Mouse (Mus musculus) embryo, embryonic 11.5 days (tissue): ENCODE data around the gene Pofut1.
A peak's percentile ranks its signal among the peaks of the same experiment; 100 is the strongest.

Source experiments
- DNase-seq: peaks from one replicate; pipeline ENCODE4 v3.0.0-alpha.2; 2012; ENCODE audit warnings: low read depth, low spot score

The Pofut1 gene

GRCm38 (mm10) chr2:153241250-153242014 lies at the start of gene Pofut1, which contains the start of gene Plagl2:
Gene Pofut1 (plus strand): TSS chr2:153241533.
Gene Plagl2 (minus strand): TSS chr2:153241426.
- DNase-seq, result peak; percentile 79

- no peak for DNase-seq
Measured at GRCm38 (mm10) chr2:153194255-153194654, 47.1 kb upstream of the Pofut1 start.

GRCm38 (mm10) chr2:153198485-153198884 lies 42.8 kb upstream of the Pofut1 start:
- DNase-seq, result no peak

DNA sequence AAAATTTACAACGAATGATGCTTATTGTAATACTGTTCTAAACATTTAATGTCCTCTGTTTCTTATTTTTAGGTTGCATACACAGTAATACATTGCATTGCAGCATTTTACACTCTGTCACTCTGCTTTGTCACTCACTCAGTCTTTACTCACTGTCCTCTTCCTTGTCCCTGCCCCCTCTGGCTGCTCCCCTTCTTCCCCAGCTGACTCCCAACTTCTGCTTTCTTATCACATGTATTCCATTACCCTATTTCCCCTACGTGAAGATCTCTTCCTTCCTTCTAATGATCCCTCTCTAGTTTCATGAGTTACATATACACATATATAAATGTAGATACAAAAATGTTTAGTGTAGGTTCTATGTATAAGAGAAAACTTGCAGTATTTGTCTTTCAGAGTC lies 42.2 kb upstream of the Pofut1 start:
- DNase-seq, result no peak

DNA sequence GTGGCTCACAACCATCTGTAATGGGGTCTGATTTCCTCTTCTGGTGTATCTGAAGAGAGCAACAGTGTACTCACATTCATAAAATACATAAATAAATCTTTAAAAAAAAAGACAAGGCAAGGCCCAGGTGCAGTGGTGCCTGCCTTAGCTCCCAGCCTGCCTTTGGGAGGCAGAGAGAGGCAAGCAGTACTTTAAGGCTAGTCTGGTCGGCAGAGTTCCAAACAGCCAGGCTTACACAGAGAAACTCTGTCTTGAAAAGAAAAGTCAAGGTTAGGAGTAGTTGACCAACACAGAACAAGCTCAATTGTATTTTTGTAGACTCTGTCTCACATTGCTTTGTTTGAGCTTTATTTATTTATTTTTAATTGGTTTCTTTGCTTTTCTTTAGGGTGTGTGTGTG lies 38.6 kb upstream of the Pofut1 start:
- no peak for DNase-seq

- no peak for DNase-seq
Measured at GRCm38 (mm10) chr2:153208149-153208548, 33.2 kb upstream of the Pofut1 start.

DNA sequence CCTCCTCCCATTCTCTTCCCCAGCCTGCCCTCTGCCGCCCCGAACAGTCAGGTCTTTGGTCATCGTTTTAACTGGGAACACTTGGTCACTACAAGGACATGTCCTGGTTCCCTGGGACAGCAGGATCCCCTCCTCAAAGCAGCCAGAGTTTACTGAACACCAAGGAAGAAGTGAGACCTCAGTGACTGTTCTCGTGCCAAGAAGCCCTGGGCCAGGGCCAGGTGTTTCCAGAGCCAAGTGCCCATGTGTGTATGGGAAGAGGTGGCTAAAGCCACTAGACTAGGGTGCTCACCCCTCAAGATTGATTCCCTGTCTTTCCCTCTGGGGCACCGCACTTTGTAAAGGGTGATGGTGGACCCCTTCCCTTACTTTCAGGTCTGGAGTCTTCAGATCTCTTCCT lies 32.0 kb upstream of the Pofut1 start:
- DNase-seq, result no peak

DNA sequence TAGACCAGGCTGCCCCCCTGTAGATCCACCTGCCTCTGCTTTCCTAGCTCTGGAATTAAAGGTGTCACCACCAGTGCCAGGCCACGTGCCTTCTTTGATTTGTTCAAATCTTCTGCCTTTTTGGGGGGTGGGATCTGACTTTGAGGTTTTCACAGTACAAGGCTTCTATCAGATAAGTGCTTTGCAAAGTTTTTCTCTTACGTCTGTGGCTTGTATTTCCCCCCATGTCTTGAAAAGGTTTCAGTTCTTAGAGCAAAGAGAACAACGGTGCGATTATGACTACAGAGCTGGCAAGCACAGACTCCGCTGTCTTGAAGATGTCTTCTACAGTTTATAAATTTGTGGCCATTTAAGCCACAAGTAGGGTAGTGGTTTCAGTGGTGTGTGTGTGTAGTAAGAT lies 29.9 kb upstream of the Pofut1 start:
- DNase-seq, result no peak

- DNase-seq, result no peak
Measured at GRCm38 (mm10) chr2:153213351-153213750, 28.0 kb upstream of the Pofut1 start.

GRCm38 (mm10) chr2:153214771-153215259 lies 26.5 kb upstream of the Pofut1 start:
- no peak for DNase-seq

DNA sequence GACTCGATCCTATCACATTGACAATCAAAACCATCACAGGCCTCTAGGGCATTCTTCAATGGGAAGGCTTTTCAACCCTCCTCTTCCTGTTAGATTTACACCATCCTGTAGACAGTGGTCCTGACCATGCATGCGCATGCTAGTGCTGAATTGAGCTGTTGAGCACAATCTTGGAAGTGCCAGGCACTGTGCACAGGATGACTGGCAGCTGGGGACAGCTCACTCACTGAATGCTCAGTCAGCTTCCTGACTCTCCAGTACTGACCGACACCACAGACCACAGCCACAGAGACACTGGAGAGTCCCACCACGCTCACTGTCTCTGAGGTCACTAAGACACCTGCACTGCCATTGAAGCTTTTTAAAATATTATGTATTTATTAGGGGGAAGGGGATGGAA lies 25.9 kb upstream of the Pofut1 start:
- DNase-seq, result no peak

GRCm38 (mm10) chr2:153217826-153218340 lies 23.4 kb upstream of the Pofut1 start:
- DNase-seq, result no peak

- DNase-seq, result no peak
Measured at GRCm38 (mm10) chr2:153218516-153218915, 22.8 kb upstream of the Pofut1 start.

- DNase-seq, result no peak
Measured at GRCm38 (mm10) chr2:153221620-153222019, 19.7 kb upstream of the Pofut1 start.

- DNase-seq, result no peak
Measured at GRCm38 (mm10) chr2:153222130-153222529, 19.2 kb upstream of the Pofut1 start.

DNA sequence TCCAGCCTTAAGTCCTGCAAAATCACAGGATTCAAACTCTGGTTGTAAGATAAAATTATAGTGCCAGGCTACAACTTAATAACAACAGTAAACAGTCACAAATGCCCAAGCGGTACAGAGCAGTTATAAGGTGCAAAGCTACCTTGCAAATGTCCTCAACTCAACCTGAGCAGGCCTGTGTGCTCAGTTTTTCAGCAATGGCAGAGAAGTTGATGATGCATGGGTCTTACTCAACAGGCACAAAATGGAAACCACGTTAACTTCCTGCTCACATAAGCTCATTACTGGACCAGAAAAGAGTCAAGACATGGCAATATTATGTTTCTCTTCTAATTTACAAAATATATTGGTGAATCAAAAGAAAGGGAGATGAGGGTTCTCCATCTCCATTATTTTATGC lies 18.8 kb upstream of the Pofut1 start:
- DNase-seq, result no peak

- no peak for DNase-seq
Measured at GRCm38 (mm10) chr2:153224946-153225594, 16.3 kb upstream of the Pofut1 start, which contains the start of gene Tspyl3. Gene Tspyl3 (minus strand): TSS chr2:153225441.

- DNase-seq, result no peak
Measured at GRCm38 (mm10) chr2:153225595-153225953, 15.8 kb upstream of the Pofut1 start.

DNA sequence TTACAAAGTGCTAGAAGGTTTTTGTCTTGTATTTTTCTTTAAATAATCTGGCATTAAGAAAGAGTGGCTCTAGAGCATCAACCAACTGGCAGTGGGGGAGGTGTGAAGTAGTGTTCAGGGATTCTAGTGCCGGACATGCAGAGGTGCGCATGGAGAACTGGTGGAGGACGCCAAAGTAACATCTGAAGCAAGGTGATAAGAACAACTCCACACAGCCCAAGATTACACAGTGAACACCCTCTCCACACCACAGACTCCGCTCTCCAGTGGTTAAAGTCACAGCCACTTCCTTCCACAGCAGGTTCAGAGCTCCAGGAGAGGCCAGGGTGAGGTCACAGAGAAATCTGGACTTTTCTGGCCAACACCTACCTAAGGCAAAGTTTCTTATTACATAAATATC lies 13.4 kb upstream of the Pofut1 start:
- DNase-seq, result no peak

DNA sequence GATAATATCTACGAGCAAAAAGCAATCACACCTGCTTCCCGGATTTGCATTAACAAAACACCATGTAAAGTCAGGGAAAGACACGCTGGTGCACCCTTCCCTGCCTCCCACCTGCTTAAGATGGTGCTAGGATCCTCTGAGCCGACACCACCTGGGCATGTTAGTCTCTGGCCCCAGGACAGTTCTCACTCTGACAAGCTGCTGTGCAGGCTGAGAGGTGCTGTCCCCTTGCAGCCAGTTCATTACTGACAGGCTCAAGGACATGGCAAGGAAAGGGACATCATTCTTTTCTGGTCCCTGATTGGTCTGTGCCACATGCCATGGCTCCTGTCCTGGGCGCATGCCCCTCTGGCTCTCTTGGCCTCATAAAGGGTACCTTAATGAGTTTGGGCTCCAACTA lies 12.8 kb upstream of the Pofut1 start:
- DNase-seq, result no peak

GRCm38 (mm10) chr2:153237193-153237592 lies 4.1 kb upstream of the Pofut1 start:
- no peak for DNase-seq

GRCm38 (mm10) chr2:153237891-153238290 lies 3.4 kb upstream of the Pofut1 start:
- DNase-seq, result no peak

DNA sequence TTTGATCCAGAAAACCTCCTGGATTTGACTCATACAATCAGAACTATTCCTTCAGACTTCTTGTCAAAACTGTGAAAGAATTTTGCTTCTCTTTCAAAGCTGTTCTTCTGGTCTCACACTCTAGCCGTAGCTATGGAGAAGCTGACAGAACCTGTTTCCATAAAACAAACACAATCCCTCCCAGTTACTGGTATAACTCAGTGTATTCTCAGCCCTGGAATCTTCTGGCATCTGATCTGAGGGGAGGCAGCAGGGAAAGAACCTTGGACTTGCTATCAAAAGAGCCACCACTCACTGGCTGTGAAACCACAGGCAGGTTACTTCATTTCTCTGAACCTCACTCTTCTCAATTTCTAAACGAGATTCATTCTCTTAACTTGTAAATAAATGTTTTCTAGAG lies 2.9 kb upstream of the Pofut1 start:
- DNase-seq, result no peak
